ENCODE assay signal across 20 mouse cellular contexts in genomic region chr8:111564093-111564492, GRCm38 (mm10).
"Had no signal": no experiment of that assay in that cellular context is flagged by ENCODE, and none has a peak within 500 bp of the region (broad histone marks: within the 10 kb centered on the region; RNA-seq: fewer than 3 reads in every experiment).

No protein-coding gene starts in this region.

- H3K4me3 ChIP-seq: layer of hippocampus, adult 2 months; limb, embryonic 10.5 days; limb, embryonic 13.5 days; liver, embryonic 12.5 days; liver, embryonic 15.5 days; neural tube, embryonic 12.5 days; stomach, embryonic 15.5 days had no signal

- H3K4me2 ChIP-seq: limb, embryonic 13.5 days; liver, embryonic 12.5 days; liver, embryonic 15.5 days; midbrain, embryonic 11.5 days; neural tube, embryonic 12.5 days; stomach, embryonic 15.5 days had no signal

- H3K36me3 ChIP-seq: limb, embryonic 13.5 days; liver, embryonic 12.5 days; liver, embryonic 15.5 days; neural tube, embryonic 12.5 days; stomach, embryonic 15.5 days had no signal

- H3K27ac ChIP-seq: kidney, postnatal 0 days; layer of hippocampus, adult 2 months; limb, embryonic 10.5 days; limb, embryonic 13.5 days; liver, embryonic 15.5 days; neural tube, embryonic 12.5 days; stomach, embryonic 15.5 days had no signal

- DNase-seq: kidney, adult 2 months; kidney, postnatal 25 days; layer of hippocampus, adult 9-11 months; liver; lung, adult 2 months; lung, postnatal 14 days; lung, postnatal 4 days; midbrain, embryonic 14.5 days; retina, postnatal 1 day; right cerebral cortex, postnatal 25 days; spleen, adult 18-20 months had no signal

- H3K9me3 ChIP-seq: limb, embryonic 10.5 days; limb, embryonic 13.5 days; liver, embryonic 12.5 days; liver, embryonic 15.5 days; neural tube, embryonic 12.5 days; stomach, embryonic 15.5 days had no signal

- H3K27me3 ChIP-seq: limb, embryonic 13.5 days; liver, embryonic 12.5 days; liver, embryonic 15.5 days; neural tube, embryonic 12.5 days; stomach, embryonic 15.5 days had no signal

- ATAC-seq: liver, embryonic 12.5 days had no signal

- H3K9ac ChIP-seq: limb, embryonic 13.5 days; liver, embryonic 15.5 days; neural tube, embryonic 12.5 days; stomach, embryonic 15.5 days had no signal
